Mouse (Mus musculus): ENCODE data around the gene Eno4.
"Not testable (repeated sequence)": the region's sequence is repeated elsewhere in the genome, so short reads cannot be mapped to it uniquely, and the experiment has no call there.

Gene Eno4

GRCm38 (mm10) chr19:58942841-58943828, at the start of gene Eno4, which contains the start of gene Hspa12a:
Eno4 (plus strand) TSS chr19:58943425.
Hspa12a (minus strand) TSS chr19:58943654.
- peak; percentile 96 to 97 for DNase-seq (ENCODE audit: low spot score in 2 of 2)

DNA sequence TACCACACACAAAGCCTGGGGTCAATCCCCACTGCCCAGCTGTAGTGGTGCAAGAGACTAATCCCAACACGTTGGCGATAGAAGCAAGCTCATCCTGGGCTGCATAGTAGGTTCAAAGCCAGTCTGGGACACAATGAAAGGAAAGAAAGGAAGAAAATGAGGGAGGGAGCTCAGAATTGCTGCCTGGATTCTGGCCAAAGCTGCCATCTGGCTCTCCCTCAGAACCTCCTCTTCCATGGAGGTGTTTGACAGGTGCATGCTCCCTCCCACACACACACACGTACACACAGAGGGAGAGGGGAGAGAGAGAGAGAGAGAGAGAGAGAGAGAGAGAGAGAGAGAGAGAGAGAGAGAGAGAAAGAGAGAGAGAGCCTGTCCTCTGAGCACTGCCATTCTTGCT, 47.0 kb upstream of the Eno4 start:
- DNase-seq (ENCODE audit: low spot score in 2 of 2) = peak; percentile 26 to 53

DNA sequence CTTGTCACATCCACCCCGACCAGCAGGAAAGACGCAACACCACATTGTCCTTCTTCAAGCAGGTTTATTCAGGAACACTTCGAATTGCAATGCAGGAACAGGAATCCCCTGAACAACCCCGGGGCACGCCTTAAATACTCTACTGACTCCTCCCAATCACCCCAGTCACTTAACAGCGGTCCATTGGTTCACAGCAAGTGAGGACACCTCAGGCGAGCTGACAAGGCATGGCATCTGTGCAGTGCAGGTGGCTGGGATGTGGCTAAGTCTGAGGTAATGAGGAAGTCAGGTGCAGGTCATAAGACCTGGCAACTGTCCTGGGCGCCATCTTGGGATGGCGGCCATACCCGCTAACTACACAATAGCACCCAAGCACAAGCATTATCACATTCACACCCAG, 42.8 kb upstream of the Eno4 start:
- not testable (repeated sequence) for DNase-seq (ENCODE audit: low spot score in 2 of 2)

GRCm38 (mm10) chr19:58903079-58903898, 39.9 kb upstream of the Eno4 start:
- DNase-seq (ENCODE audit: low spot score in 2 of 2) = no peak

- peak; percentile 92 for DNase-seq (ENCODE audit: low spot score in 2 of 2)
Observed at GRCm38 (mm10) chr19:58903899-58904327, 39.3 kb upstream of the Eno4 start.

DNA sequence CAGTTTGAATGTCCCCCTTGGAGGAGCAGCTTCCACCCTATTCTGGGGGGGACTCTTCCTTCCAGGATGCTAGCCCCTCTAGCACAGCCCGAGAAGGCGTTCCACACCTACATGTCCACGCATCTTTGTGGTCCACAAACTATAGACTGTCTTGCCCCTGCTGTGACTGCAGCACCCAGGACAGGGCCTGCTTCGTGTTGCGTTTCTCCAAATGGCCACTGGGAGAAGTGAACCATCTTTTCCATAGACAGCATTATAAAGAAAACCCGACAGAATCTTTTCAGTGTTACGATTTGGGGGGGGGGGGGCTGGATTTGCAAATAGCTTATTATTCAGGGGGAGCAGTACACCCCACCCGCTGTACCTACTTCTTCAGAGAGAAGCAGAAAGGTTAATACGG, 36.5 kb upstream of the Eno4 start:
- no peak for DNase-seq (ENCODE audit: low spot score in 2 of 2)

- no peak for DNase-seq (ENCODE audit: low spot score in 2 of 2)
Observed at GRCm38 (mm10) chr19:58908018-58908417, 35.2 kb upstream of the Eno4 start.

- no peak for DNase-seq (ENCODE audit: low spot score in 2 of 2)
Observed at GRCm38 (mm10) chr19:58910941-58911368, 32.3 kb upstream of the Eno4 start.

- DNase-seq (ENCODE audit: low spot score in 2 of 2) = peak; percentile 71 to 78
Observed at GRCm38 (mm10) chr19:58911386-58911785, 31.8 kb upstream of the Eno4 start.

DNA sequence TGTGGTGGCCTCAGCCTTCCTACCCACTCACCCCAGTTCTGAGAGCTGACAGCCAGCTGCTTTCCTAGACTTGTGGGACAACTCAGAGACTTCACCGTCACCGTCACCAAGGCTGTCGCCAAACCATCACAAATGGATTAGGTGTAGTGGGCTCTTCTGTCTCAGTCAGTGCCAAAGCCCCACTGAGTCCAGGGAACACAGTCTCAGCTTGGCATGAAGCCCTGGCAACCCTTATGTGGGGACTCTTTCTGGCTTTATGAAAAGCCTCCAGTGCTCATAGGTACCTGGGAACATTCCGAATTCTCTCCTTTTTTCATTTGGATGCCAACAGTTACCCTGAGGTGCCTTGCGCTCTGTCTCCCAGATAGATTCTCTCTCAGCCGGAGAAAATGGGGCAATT, 29.9 kb upstream of the Eno4 start:
- peak in 1 of 2 experiments; percentile 17 for DNase-seq (ENCODE audit: low spot score in 2 of 2)

DNA sequence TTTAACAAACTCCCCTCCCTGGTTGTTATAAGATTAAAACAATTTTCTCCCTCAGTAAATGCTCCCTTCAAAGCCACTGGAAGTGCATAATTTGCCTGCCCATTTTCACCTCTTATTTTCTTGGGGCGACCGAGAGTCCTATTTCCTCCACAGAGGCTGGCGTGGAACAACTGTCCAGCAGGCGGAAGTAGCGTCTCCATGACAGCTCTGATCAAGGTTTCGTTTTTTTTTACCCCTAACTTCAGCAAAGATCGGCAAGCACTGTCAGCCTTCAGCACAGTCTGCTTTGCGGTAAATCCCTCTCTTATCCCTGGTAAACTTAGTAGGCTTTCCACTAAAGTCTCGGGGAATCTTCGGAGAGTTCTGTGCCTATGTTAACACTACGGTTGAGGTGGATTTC, 24.6 kb upstream of the Eno4 start:
- no peak for DNase-seq (ENCODE audit: low spot score in 2 of 2)

- DNase-seq (ENCODE audit: low spot score in 2 of 2) = no peak
Observed at GRCm38 (mm10) chr19:58919148-58919547, 24.1 kb upstream of the Eno4 start.

DNA sequence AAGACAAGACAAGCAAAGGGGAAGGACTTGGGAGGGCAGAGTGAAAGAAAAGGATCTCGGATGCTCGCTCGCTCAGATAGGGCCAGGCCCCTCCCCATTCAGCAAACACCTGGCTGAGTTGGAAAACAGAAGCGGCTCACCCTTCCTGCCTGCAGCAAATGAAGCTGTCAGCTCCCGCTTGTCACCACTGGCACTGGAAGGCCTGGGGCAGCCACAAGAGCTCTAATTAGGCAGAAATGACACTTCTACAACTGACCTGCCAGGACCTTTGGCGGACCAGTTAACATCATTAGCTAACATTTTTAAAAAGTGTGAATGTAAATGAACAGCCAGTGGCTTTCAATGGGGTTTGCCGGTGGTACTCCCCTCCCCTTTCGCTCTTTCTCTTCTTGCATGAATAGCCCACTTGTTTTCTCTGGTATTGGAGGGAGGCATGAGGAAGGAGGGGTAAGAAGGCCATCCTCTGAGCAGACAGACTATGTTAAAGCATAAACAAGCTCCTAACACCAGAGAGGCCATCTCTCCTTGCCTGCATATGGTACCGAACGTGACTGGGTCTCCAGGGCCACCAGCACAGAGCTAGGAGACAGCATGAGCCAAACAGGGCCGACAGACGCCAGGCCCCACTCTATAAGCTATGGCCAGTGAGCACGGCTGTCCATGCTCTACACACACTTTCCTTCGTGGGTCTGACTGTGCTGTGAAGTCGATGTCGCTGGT, 12.0 kb upstream of the Eno4 start:
- DNase-seq (ENCODE audit: low spot score in 2 of 2) = no peak

DNA sequence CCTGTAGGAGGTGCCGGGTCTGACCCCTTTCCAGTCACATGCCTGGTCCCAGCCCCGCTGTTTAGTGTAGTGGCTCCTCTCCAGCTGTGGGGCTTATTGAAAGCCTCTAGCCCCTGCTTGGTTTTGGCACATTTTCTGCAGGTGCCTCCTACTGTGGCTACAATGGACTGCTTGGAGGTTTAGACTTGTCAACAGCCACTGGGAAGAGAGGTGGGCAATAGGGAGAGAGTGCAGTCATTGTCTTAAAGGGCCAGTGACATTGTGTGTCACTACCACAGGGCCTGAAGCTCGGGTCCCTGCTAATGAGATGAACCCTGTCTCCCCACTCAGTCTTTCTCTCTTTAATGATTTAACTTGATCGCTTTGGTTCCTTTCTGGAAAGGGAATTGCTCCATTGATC, 10.2 kb upstream of the Eno4 start:
- no peak for DNase-seq (ENCODE audit: low spot score in 2 of 2)

DNA sequence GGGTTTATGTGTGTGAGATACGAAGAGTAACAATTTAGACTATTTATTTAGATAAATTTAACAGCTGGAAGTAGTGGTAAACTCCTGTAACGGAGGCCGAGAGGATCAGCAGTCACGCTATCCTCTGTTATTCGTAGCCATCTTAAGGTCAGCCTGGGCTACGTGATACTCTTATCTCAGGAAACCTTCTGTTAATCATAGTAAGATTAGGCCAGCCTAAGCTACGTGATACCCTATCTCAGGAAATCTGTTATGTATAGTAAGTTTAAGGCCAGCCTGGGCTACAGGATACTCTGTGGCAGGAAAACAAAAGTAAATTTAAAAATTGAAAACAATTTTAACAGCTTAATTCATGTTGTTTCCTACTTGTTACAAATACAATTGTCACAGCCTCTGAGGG, 2.7 kb downstream of the Eno4 start:
- DNase-seq (ENCODE audit: low spot score in 2 of 2) = no peak

DNA sequence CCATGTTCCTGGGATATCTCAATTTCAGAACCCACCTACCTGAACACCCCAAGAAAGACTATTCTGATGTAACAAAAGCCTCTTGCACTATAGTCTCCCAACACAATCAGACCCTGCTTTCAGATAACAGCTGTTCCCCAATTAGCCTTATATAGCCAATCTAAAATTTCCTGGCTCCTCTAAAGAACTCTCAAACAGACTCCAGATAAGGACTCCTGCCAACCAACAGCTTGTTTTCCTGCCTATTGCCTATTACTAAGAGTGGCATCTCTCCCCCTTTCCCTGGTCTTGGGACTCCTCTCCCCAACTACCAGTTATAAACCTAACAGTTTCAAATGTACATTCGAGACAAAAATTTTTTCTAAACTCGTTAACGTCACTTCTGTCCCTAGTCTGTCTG, 8.3 kb downstream of the Eno4 start:
- DNase-seq (ENCODE audit: low spot score in 2 of 2) = no peak

DNA sequence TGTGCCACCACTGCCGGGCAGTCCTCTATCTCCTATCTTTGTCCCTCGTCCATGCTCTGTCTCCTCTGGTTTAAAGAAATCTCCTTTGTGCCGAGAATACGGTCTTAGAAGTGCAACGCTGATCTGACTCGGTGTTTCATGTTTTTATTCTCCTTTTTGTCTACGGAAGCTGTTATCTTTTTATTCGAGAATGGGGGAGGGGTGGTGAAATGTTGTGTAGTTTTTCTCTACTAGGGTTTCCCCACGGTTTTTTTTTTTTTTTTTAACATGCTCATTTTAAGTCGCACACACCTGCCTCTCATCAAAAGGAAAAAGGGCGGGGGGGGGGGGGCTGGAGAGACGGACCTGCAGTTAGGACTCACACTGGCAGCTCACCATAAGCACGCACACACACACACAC, 9.0 kb downstream of the Eno4 start:
- no peak for DNase-seq (ENCODE audit: low spot score in 2 of 2)

DNA sequence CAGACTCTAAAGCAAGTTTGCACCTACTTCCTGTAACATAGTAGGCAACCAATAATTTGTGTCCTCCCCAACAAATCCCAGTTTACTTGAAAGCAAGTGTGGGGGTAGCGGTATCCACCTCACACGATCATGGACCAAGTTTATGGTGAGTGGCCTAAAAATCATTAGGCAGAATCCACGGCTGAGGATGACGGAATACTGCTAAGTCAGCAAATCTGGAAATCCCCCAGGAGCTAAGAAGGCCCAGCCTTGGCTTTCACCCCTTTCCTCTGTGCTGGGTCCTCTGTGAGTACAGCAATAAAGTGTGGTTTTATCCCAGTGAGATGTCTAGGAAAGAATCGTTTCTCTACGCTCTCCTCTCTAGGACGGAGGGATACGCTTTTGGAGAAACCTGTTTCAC, 11.6 kb downstream of the Eno4 start:
- DNase-seq (ENCODE audit: low spot score in 2 of 2) = no peak

- DNase-seq (ENCODE audit: low spot score in 2 of 2) = no peak
Observed at GRCm38 (mm10) chr19:58963011-58963410, 19.8 kb downstream of the Eno4 start.

DNA sequence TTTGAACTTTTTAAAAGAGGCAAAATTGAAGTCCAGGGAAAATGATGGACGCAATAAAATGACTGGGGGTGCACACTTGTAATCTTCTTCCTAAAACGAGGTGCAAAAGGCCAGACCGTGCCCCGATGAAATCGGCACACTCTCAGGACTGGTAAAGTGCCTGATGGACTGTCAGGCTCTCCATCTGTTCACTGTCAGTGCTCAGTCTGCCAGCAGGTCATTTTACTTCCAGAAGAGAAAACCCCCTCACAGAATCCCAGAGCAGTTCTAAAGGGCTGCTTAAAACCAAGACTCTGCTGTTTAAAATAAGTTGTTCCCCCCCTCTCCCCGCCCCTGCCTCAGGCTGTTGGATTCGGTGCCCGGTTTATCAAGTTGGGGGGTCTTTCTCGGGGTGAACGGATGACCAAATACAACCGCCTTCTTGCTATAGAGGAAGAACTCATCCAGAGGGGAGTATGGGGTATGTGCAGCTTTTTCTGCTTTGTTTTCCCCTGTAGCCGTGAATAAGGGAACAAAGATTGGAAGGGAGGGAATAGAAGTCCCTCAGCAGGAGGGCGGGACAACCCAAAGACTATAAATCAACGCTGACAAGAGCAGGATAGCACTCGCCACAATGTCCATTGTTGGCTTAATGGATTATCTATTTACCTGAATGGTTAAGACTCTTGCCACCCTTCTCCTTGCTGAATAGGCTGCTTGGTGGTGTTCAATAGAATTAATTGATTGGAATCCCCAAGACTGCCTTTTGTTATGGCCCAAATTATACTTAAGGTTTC, 25.7 kb downstream of the Eno4 start:
- DNase-seq (ENCODE audit: low spot score in 2 of 2) = no peak

- DNase-seq (ENCODE audit: low spot score in 2 of 2) = no peak
Observed at GRCm38 (mm10) chr19:58970826-58971225, 27.6 kb downstream of the Eno4 start.
